Mouse (Mus musculus) forebrain, embryonic 12.5 days (tissue): ENCODE data around the gene Cacna1b. TPM values are rescaled to one million over a fixed set of nuclear protein-coding genes. Genes with fewer than 3 reads are reported as not detected.

ENCODE experiments used
- ATAC-seq: fragments of 200-750 bp; cut with Nextera tagmentation; 2 replicates; pipeline ENCODE4 v1.8.0; 2017; ENCODE audit warnings: moderate TSS enrichment; ENCODE audit not compliant: low FRiP score
- H3K27ac ChIP-seq: fragments of 300-500 bp; sonication (generic); 2 replicates; pipeline ENCODE4 v1.5.1; 2016; ENCODE audit warnings: mild to moderate bottlenecking
- H3K27me3 ChIP-seq: fragments of 300-500 bp; sonication (generic); 2 replicates; pipeline ENCODE4 v1.6.1; 2016; ENCODE audit warnings: mild to moderate bottlenecking
- H3K36me3 ChIP-seq: fragments of 300-500 bp; sonication (generic); replicated peaks from 2 replicates; pipeline ENCODE4 v1.6.1; 2016; ENCODE audit warnings: mild to moderate bottlenecking
- H3K4me1 ChIP-seq: fragments of 300-500 bp; sonication (generic); 2 replicates; pipeline ENCODE4 v1.6.1; 2016
- H3K4me2 ChIP-seq: fragments of 300-500 bp; sonication (generic); 2 replicates; pipeline ENCODE4 v1.6.1; 2016; ENCODE audit warnings: mild to moderate bottlenecking, moderate library complexity
- H3K4me3 ChIP-seq: fragments of 300-500 bp; sonication (generic); replicated peaks from 2 replicates; pipeline ENCODE4 v1.5.1; 2016; ENCODE audit warnings: mild to moderate bottlenecking
- H3K9ac ChIP-seq: fragments of 300-500 bp; sonication (generic); 2 replicates; pipeline ENCODE4 v1.6.1; 2016; ENCODE audit warnings: mild to moderate bottlenecking
- H3K9me3 ChIP-seq: fragments of 300-500 bp; sonication (generic); 2 replicates; pipeline ENCODE4 v1.6.1; 2016
- WGBS: fragments of 180-500 bp; shearing (Covaris S2); methylation state at CpG from one replicate; pipeline ENCODE4 v1.1.7; 2016; 5-methylcytosine and 5-hydroxymethylcytosine counted together
- polyA plus RNA-seq: library from polyadenylated mRNA; unstranded; fragments of >200 nt; fragmentation: Nextera tagmentation; extraction: Ambion mirVana; gene quantifications from 2 replicates; pipeline ENCODE4 v1.2.1, GENCODE M21; 2016

Gene Cacna1b
- polyA plus RNA-seq, 1 experiment from 2014 or later: 5.8 TPM

- peaks cover 24% of the 10 kb centered on the region; the same call in 1 of the 2 replicates for H3K27me3 ChIP-seq
- 64% methylated on average over 4 of the region's 4 CpGs for WGBS
- H3K9ac ChIP-seq: no peak overlapping the region
- H3K27ac ChIP-seq: no peak overlapping the region
- ATAC-seq: no peak
- H3K4me2 ChIP-seq: no peak overlapping the region
- H3K36me3 ChIP-seq: peaks cover 8% of the 10 kb centered on the region; the same call in 1 of the 2 replicates
- H3K4me3 ChIP-seq: no peak overlapping the region
- H3K9me3 ChIP-seq: no peaks in the 10 kb centered on the region
- H3K4me1 ChIP-seq: peaks cover 4% of the 10 kb centered on the region
Observed at GRCm38 (mm10) chr2:24678110-24678509, 84.8 kb downstream of the Cacna1b start.

- Histone ChIP-seq H3K9ac (no peak overlapping the region), H3K9me3 (no peaks in the 10 kb centered on the region), H3K27ac (no peak overlapping the region), H3K36me3 (peaks cover 8% of the 10 kb centered on the region; the same call in 1 of the 2 replicates), H3K4me3 (no peak overlapping the region), H3K27me3 (peaks cover 24% of the 10 kb centered on the region; the same call in 1 of the 2 replicates), H3K4me2 (no peak overlapping the region), H3K4me1 (peaks cover 4% of the 10 kb centered on the region)
- WGBS: 93% methylated on average over 3 of the region's 3 CpGs
- ATAC-seq: no peak
Observed at GRCm38 (mm10) chr2:24677629-24678028, 85.3 kb downstream of the Cacna1b start.

- Histone ChIP-seq H3K4me1 (peaks cover 4% of the 10 kb centered on the region; the same call in 1 of the 2 replicates), H3K4me3 (no peak overlapping the region), H3K27me3 (peaks cover 17% of the 10 kb centered on the region; the same call in 1 of the 2 replicates), H3K9me3 (no peaks in the 10 kb centered on the region), H3K9ac (no peak overlapping the region), H3K4me2 (no peak overlapping the region), H3K27ac (no peak overlapping the region), H3K36me3 (peaks cover 8% of the 10 kb centered on the region; the same call in 1 of the 2 replicates)
- no peak for ATAC-seq
- WGBS: 85% methylated on average over 6 of the region's 6 CpGs
Observed at GRCm38 (mm10) chr2:24674432-24675006, 88.4 kb downstream of the Cacna1b start.

GRCm38 (mm10) chr2:24668598-24668997, 94.4 kb downstream of the Cacna1b start:
- no peak for ATAC-seq
- Histone ChIP-seq H3K9ac (no peak overlapping the region), H3K9me3 (no peaks in the 10 kb centered on the region), H3K4me1 (peaks cover 9% of the 10 kb centered on the region), H3K27me3 (no peaks in the 10 kb centered on the region), H3K4me2 (no peak overlapping the region), H3K4me3 (no peak overlapping the region), H3K27ac (no peak overlapping the region), H3K36me3 (no peaks in the 10 kb centered on the region)
- 91% methylated on average over 5 of the region's 5 CpGs for WGBS

- Histone ChIP-seq H3K4me2 (peak overlapping the region; percentile 34), H3K36me3 (no peaks in the 10 kb centered on the region), H3K9me3 (no peaks in the 10 kb centered on the region), H3K27ac (peak overlapping the region; percentile 68), H3K4me3 (0 out of 2 replicates have a peak overlapping the region, but pooled peaks have one; percentile 7), H3K9ac (no peak overlapping the region), H3K27me3 (no peaks in the 10 kb centered on the region), H3K4me1 (peaks cover 9% of the 10 kb centered on the region)
- peak; percentile 91 for ATAC-seq
- 8% methylated on average over 9 of the region's 9 CpGs for WGBS
Observed at GRCm38 (mm10) chr2:24664678-24665257, 98.2 kb downstream of the Cacna1b start.

GRCm38 (mm10) chr2:24659150-24659775, 103.7 kb downstream of the Cacna1b start:
- Histone ChIP-seq H3K4me1 (peaks cover 5% of the 10 kb centered on the region), H3K36me3 (no peaks in the 10 kb centered on the region), H3K9me3 (no peaks in the 10 kb centered on the region), H3K9ac (no peak overlapping the region), H3K27ac (no peak overlapping the region), H3K4me2 (no peak overlapping the region), H3K4me3 (no peak overlapping the region), H3K27me3 (no peaks in the 10 kb centered on the region)
- no peak for ATAC-seq
- 86% methylated on average over 6 of the region's 6 CpGs for WGBS

GRCm38 (mm10) chr2:24648503-24648902, 114.4 kb downstream of the Cacna1b start:
- Histone ChIP-seq H3K9ac (no peak overlapping the region), H3K27ac (no peak overlapping the region), H3K9me3 (no peaks in the 10 kb centered on the region), H3K4me1 (no peaks in the 10 kb centered on the region), H3K27me3 (no peaks in the 10 kb centered on the region), H3K4me2 (no peak overlapping the region), H3K4me3 (no peak overlapping the region), H3K36me3 (0 out of 2 replicates have a peak, but pooled peaks cover 19% of the 10 kb centered on the region)
- WGBS: 87% methylated on average over 6 of the region's 6 CpGs
- no peak for ATAC-seq

- Histone ChIP-seq H3K9me3 (no peaks in the 10 kb centered on the region), H3K4me3 (no peak overlapping the region), H3K36me3 (0 out of 2 replicates have a peak, but pooled peaks cover 19% of the 10 kb centered on the region), H3K9ac (no peak overlapping the region), H3K27ac (no peak overlapping the region), H3K4me2 (no peak overlapping the region), H3K4me1 (no peaks in the 10 kb centered on the region), H3K27me3 (no peaks in the 10 kb centered on the region)
- ATAC-seq: no peak
- whole genome bisulfite sequencing: 93% methylated on average over 5 of the region's 5 CpGs
Observed at GRCm38 (mm10) chr2:24646452-24647146, 116.4 kb downstream of the Cacna1b start.

GRCm38 (mm10) chr2:24642834-24643233, 120.1 kb downstream of the Cacna1b start:
- Histone ChIP-seq H3K4me3 (no peak overlapping the region), H3K4me1 (peaks cover 17% of the 10 kb centered on the region), H3K27ac (no peak overlapping the region), H3K4me2 (no peak overlapping the region), H3K36me3 (0 out of 2 replicates have a peak, but pooled peaks cover 6% of the 10 kb centered on the region), H3K9ac (no peak overlapping the region), H3K27me3 (no peaks in the 10 kb centered on the region), H3K9me3 (no peaks in the 10 kb centered on the region)
- 79% methylated on average over 7 of the region's 7 CpGs for WGBS
- ATAC-seq: no peak

- no peak overlapping the region for H3K9ac ChIP-seq
- no peak overlapping the region for H3K27ac ChIP-seq
Observed at GRCm38 (mm10) chr2:24638102-24638954, 124.6 kb downstream of the Cacna1b start.

GRCm38 (mm10) chr2:24633645-24634044, 129.3 kb downstream of the Cacna1b start:
- peaks cover 15% of the 10 kb centered on the region for H3K4me1 ChIP-seq
- H3K27ac ChIP-seq: no peak overlapping the region
- no peak for ATAC-seq
- H3K9ac ChIP-seq: no peak overlapping the region
- H3K4me2 ChIP-seq: no peak overlapping the region
- WGBS: 89% methylated on average over 6 of the region's 6 CpGs
- H3K36me3 ChIP-seq: no peaks in the 10 kb centered on the region; the same call in 1 of the 2 replicates
- H3K9me3 ChIP-seq: no peaks in the 10 kb centered on the region
- H3K4me3 ChIP-seq: no peak overlapping the region
- no peaks in the 10 kb centered on the region for H3K27me3 ChIP-seq

More at GRCm38 (mm10) chr2:24638102-24638954, 124.6 kb downstream of the Cacna1b start:
- no peaks in the 10 kb centered on the region for H3K36me3 ChIP-seq
- H3K9me3 ChIP-seq: no peaks in the 10 kb centered on the region
- H3K27me3 ChIP-seq: no peaks in the 10 kb centered on the region
- WGBS: 56% methylated on average over 14 of the region's 14 CpGs
- no peak overlapping the region for H3K4me2 ChIP-seq
- ATAC-seq: no peak
- H3K4me1 ChIP-seq: peaks cover 24% of the 10 kb centered on the region
- H3K4me3 ChIP-seq: no peak overlapping the region
